Mouse (Mus musculus): ENCODE data around the gene Gm49320. TPM values are rescaled to one million over a fixed set of nuclear protein-coding genes. Genes with fewer than 3 reads are reported as not detected.
A peak's percentile ranks its signal among the peaks of the same experiment; 100 is the strongest.

Gene Gm49320
- polyA plus RNA-seq, 1 experiment from 2014 or later: 0.73 TPM

DNA sequence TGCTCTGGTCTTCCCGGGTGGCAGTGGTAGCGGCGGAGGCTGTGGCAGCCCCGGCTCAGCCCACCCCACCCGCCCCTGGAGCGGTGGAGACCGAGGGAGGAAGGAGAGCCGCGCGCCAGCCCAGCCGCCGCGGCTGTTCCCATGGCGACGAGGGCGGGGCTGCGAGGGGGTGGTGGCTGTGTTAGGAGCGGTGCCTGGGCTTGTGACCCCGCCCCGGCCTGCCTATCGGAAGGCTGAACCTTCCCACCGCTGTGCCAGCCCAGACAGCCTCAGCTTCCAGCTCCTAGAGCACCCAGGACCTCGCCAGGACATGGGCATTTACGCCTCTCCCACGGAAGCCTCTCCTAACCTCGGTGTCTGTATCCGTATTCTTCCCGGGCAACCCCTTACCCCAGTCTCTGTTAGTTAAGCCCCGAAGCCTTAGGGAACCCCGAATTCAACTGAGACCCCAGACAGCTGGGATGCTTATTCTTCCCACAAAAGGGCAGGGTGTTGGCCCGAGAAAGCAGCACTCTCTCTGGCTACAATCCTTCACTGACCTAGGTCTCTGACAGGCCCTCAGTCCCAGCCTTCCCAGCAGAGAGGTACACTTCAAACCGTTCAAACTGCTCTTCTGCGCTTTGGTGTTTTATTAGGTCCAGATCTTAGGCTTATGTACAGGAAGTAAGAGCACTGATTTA is 20.6 kb downstream of the Gm49320 start, which contains the start of gene Ctxn1:
TSS of gene Ctxn1 (minus strand) at position 150 of the 680 bp plus-strand sequence.
- peak; percentile 88 for ATAC-seq
- peak within 1 kb of the TSS; percentile 73 for H3K4me2 ChIP-seq (ENCODE audit: low read length)
- no peaks in the 10 kb centered on the region for H3K27me3 ChIP-seq (ENCODE audit: control insufficient read depth, insufficient read depth, low read depth, low read length)
- peak within 1 kb of the TSS; percentile 87 for H3K4me3 ChIP-seq (ENCODE audit: low read depth, low read length)
- peak within 1 kb of the TSS; percentile 97 for H3K27ac ChIP-seq (ENCODE audit: low read length)
- H3K36me3 ChIP-seq (ENCODE audit: control insufficient read depth, insufficient read depth, low read length): peaks cover 10% of the 10 kb centered on the region; the same call in 1 of the 2 replicates
- no peaks in the 10 kb centered on the region for H3K9me3 ChIP-seq (replicated peaks; ENCODE audit: control insufficient read depth, low read length, poor library complexity, severe bottlenecking)
- H3K4me1 ChIP-seq (ENCODE audit: control insufficient read depth, insufficient read depth, low read length): peaks cover 28% of the 10 kb centered on the region
- 6% methylated on average over 26 of the region's 33 CpGs for WGBS
- H3K9ac ChIP-seq (ENCODE audit: low read depth, low read length): peak within 1 kb of the TSS; percentile 96

DNA sequence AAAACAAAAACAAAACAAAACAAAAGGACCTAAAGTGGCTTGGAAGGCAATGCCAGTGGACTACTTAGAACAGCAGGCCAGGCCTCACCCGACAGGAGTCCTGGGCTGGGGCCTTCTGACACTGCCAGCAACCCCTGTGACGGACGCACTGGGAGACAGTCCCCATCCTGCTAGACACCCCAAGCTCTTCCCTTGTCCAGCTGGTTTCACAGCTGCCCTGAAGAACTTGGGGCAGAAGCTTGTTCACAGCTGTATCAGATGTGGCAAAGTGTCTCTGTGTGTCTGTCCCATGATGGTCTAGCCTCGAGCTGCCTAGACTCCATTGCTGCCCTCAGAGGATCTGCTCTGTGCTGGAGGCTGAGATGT is 21.1 kb downstream of the Gm49320 start:
- Histone ChIP-seq H3K36me3 (ENCODE audit: control insufficient read depth, insufficient read depth, low read length) (peaks cover 10% of the 10 kb centered on the region; the same call in 1 of the 2 replicates), H3K9ac (ENCODE audit: low read depth, low read length) (peak overlapping the region; percentile 96), H3K27ac (ENCODE audit: low read length) (peak overlapping the region; percentile 97), H3K27me3 (ENCODE audit: control insufficient read depth, insufficient read depth, low read depth, low read length) (no peaks in the 10 kb centered on the region), H3K4me1 (ENCODE audit: control insufficient read depth, insufficient read depth, low read length) (peaks cover 27% of the 10 kb centered on the region), H3K4me2 (ENCODE audit: low read length) (peak overlapping the region; percentile 73; the same call in 1 of the 2 replicates), H3K4me3 (ENCODE audit: low read depth, low read length) (no peak overlapping the region), H3K9me3 (replicated peaks; ENCODE audit: control insufficient read depth, low read length, poor library complexity, severe bottlenecking) (no peaks in the 10 kb centered on the region)
- WGBS: 88% methylated on average over 4 of the region's 4 CpGs
- ATAC-seq: no peak

DNA sequence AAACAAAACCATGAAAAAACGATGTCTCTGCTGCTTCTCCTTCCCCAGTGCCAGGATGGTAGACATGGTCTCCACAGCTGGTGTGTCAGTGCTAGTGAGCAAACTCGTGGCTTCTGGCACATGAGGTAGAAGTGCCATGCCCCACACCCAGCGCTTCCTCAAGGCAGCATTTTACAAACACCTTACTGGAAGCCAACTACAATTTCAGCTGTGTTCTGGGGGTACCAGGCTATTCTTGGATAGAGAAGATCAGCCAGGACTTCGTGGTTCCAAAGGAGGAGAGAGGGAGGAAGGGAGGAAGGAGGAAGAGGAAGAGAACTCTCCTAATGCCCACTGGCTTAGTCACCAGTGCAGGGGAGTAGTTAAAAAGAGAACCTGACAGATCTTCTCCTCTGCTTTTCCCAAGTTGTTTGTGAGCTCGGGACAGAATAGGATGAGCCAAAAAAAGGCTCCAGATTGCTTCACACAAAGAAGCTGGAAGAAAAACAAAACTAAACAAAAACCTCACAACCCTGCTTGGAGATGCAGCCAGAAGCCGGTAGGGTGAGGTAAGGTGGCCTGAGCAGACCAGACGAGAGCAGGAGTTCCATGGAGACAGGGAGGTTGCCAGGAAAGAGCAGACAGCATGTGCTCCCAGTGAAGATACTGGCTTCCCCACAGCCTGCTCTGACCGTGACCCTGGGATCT is 24.6 kb downstream of the Gm49320 start:
- no peak overlapping the region for H3K27ac ChIP-seq (ENCODE audit: low read length)
- no peaks in the 10 kb centered on the region for H3K27me3 ChIP-seq (ENCODE audit: control insufficient read depth, insufficient read depth, low read depth, low read length)
- H3K4me1 ChIP-seq (ENCODE audit: control insufficient read depth, insufficient read depth, low read length): peaks cover 7% of the 10 kb centered on the region; the same call in 1 of the 2 replicates
- no peaks in the 10 kb centered on the region for H3K9me3 ChIP-seq (replicated peaks; ENCODE audit: control insufficient read depth, low read length, poor library complexity, severe bottlenecking)
- H3K4me3 ChIP-seq (ENCODE audit: low read depth, low read length): no peak overlapping the region
- peaks cover 19% of the 10 kb centered on the region for H3K36me3 ChIP-seq (ENCODE audit: control insufficient read depth, insufficient read depth, low read length)
- WGBS: 91% methylated on average over 8 of the region's 8 CpGs
- no peak for ATAC-seq
- no peak overlapping the region for H3K4me2 ChIP-seq (ENCODE audit: low read length)
- H3K9ac ChIP-seq (ENCODE audit: low read depth, low read length): no peak overlapping the region

DNA sequence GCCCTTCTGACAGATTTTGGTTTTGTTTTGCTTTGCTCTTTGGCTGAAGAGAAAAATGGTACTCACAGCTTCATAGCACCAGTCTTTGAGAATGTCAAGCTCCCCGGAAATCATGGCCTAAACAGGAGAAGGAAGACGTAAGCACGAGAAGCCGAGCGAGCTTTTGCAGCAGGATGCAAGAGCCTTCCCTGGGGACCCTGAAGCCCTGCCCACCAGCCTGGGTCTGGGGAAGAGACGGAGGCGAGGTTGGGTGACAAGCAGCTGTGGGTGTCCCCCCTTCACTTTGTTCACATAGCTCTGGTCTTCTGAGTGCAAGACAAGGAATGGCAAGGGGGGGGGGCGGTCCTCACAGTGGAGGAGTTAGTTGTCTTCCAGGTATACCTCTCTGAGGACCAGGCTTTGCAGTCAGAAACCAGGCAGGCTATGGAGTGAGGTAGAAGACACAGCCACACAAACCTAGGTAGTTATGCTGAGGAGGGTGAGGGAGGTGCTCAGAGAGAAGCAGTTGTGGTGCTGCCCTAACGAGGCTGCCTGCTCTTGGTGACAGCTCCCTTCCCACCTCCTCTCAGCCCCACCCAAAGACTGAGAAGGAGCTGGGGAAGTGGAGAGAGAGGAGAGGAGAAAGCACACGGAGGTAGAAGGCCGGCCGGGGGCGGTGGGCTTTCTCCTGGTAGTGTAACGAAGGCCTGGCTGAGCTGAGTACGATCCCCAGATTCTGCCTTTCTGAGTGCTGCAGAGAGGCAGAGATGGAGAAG is 26.7 kb downstream of the Gm49320 start:
- no peak overlapping the region for H3K4me2 ChIP-seq (ENCODE audit: low read length)
- H3K27ac ChIP-seq (ENCODE audit: low read length): no peak overlapping the region
- H3K9ac ChIP-seq (ENCODE audit: low read depth, low read length): no peak overlapping the region
- no peak overlapping the region for H3K4me3 ChIP-seq (ENCODE audit: low read depth, low read length)
- H3K9me3 ChIP-seq (replicated peaks; ENCODE audit: control insufficient read depth, low read length, poor library complexity, severe bottlenecking): no peaks in the 10 kb centered on the region
- peaks cover 25% of the 10 kb centered on the region for H3K36me3 ChIP-seq (ENCODE audit: control insufficient read depth, insufficient read depth, low read length)
- whole genome bisulfite sequencing: 96% methylated on average over 15 of the region's 15 CpGs
- H3K27me3 ChIP-seq (ENCODE audit: control insufficient read depth, insufficient read depth, low read depth, low read length): no peaks in the 10 kb centered on the region
- no peaks in the 10 kb centered on the region for H3K4me1 ChIP-seq (ENCODE audit: control insufficient read depth, insufficient read depth, low read length)
- ATAC-seq: peak; percentile 23; the same call in 1 of the 2 replicates

DNA sequence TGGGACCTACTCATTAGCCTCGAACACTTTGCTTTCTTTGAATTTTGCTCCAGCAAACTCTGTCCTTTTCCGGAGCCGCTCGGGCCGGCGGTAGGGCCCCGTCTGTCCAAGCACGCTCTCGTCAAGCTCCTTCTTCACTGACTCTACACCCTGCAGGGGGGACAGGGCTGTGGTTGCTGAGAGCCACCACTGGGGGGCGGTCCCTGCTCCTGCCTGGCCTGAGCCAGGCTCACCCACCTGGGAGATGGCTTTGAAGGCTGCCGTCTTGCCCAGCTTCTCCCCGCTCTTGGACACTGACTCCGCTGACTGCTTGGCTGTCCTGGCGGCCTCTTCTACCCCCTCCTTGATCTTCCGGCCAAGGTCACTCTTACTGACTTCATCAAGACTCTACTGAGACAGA is 29.0 kb downstream of the Gm49320 start:
- peaks cover 31% of the 10 kb centered on the region for H3K36me3 ChIP-seq (ENCODE audit: control insufficient read depth, insufficient read depth, low read length)
- H3K9ac ChIP-seq (ENCODE audit: low read depth, low read length): no peak overlapping the region
- H3K27me3 ChIP-seq (ENCODE audit: control insufficient read depth, insufficient read depth, low read depth, low read length): no peaks in the 10 kb centered on the region
- H3K27ac ChIP-seq (ENCODE audit: low read length): no peak overlapping the region
- no peak overlapping the region for H3K4me2 ChIP-seq (ENCODE audit: low read length)
- 73% methylated on average over 15 of the region's 15 CpGs for WGBS
- ATAC-seq: no peak
- H3K4me1 ChIP-seq (ENCODE audit: control insufficient read depth, insufficient read depth, low read length): no peaks in the 10 kb centered on the region
- no peak overlapping the region for H3K4me3 ChIP-seq (ENCODE audit: low read depth, low read length)
- H3K9me3 ChIP-seq (replicated peaks; ENCODE audit: control insufficient read depth, low read length, poor library complexity, severe bottlenecking): no peaks in the 10 kb centered on the region

DNA sequence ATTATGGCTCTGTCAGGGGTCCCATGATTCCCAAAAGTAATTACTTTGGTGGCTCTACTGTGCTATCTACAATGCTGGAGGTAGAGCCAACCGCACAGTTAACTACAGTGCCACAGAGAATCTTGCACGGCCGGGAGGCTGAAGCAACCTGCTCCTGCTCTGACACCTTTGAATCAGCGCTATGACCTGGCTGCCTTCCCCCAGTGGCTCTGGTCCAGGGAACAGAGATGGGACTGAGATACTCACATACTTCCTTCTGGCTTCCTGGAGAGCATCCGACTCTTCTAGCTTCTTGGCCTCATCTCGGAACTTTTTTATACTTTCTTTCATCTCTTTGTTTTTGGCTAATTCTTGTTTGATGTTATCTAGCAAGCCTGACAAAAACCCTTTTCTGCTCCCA is 30.9 kb downstream of the Gm49320 start:
- peaks cover 41% of the 10 kb centered on the region for H3K36me3 ChIP-seq (ENCODE audit: control insufficient read depth, insufficient read depth, low read length)
- no peak overlapping the region for H3K9ac ChIP-seq (ENCODE audit: low read depth, low read length)

DNA sequence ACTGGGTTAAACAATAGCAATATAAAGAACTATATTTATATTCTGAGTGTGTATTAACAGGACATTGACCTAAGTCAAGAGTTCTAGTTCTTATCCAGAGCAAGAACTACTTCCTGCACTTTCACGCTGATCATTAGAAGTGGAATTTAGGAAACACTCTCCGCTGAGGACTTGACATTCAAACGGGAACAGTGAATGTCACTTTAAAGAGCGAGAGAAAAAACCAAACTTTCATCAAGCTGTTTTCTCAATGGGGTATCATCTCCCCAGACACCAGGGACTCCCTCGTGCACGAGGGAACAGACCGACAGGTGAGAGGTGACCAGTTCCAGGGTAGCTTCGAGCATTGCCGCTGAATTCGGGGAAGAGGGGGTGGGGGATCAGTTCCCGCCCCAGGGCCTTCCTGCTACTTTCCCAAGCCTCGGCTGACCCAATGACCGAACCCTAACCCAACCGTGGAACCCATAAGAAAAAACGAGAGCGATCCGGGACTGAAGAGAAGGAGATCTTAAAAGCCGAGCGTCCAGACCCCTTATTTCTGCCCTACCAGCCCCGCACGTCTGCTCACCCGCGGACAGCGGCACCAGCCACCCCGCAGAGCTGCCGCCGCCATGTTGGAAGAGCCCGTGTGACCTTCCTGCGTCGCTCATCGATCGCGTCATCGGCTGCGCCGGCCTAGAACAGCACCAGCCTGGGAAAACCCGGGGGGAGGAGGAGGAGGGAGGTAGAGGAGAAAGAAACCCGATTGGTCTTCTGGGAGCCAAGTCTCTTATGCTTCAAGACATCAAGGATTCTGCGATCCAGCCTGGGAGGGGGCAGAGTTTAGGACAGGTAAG is 36.8 kb downstream of the Gm49320 start, which contains the start of gene Timm44:
TSS of gene Timm44 (minus strand) at position 639 of the 836 bp plus-strand sequence.
- no peaks in the 10 kb centered on the region for H3K9me3 ChIP-seq (replicated peaks; ENCODE audit: control insufficient read depth, low read length, poor library complexity, severe bottlenecking)
- H3K4me2 ChIP-seq (ENCODE audit: low read length): peak within 1 kb of the TSS; percentile 67
- under 1% methylated on average over 38 of the region's 39 CpGs for WGBS
- H3K9ac ChIP-seq (ENCODE audit: low read depth, low read length): peak within 1 kb of the TSS; percentile 74
- H3K4me3 ChIP-seq (ENCODE audit: low read depth, low read length): peak within 1 kb of the TSS; percentile 66
- peak within 1 kb of the TSS; percentile 81 for H3K27ac ChIP-seq (ENCODE audit: low read length)
- H3K36me3 ChIP-seq (ENCODE audit: control insufficient read depth, insufficient read depth, low read length): peaks cover 16% of the 10 kb centered on the region
- ATAC-seq: peak; percentile 97
- H3K27me3 ChIP-seq (ENCODE audit: control insufficient read depth, insufficient read depth, low read depth, low read length): no peaks in the 10 kb centered on the region
- H3K4me1 ChIP-seq (ENCODE audit: control insufficient read depth, insufficient read depth, low read length): peaks cover 11% of the 10 kb centered on the region

More for the DNA sequence above, 30.9 kb downstream of the Gm49320 start:
- no peak for ATAC-seq
- H3K4me2 ChIP-seq (ENCODE audit: low read length): no peak overlapping the region
- H3K4me1 ChIP-seq (ENCODE audit: control insufficient read depth, insufficient read depth, low read length): peaks cover 2% of the 10 kb centered on the region; the same call in 1 of the 2 replicates
- no peak overlapping the region for H3K4me3 ChIP-seq (ENCODE audit: low read depth, low read length)
- H3K27me3 ChIP-seq (ENCODE audit: control insufficient read depth, insufficient read depth, low read depth, low read length): no peaks in the 10 kb centered on the region
- H3K9me3 ChIP-seq (replicated peaks; ENCODE audit: control insufficient read depth, low read length, poor library complexity, severe bottlenecking): no peaks in the 10 kb centered on the region
- no peak overlapping the region for H3K27ac ChIP-seq (ENCODE audit: low read length)
- 88% methylated on average over 6 of the region's 6 CpGs for WGBS

DNA sequence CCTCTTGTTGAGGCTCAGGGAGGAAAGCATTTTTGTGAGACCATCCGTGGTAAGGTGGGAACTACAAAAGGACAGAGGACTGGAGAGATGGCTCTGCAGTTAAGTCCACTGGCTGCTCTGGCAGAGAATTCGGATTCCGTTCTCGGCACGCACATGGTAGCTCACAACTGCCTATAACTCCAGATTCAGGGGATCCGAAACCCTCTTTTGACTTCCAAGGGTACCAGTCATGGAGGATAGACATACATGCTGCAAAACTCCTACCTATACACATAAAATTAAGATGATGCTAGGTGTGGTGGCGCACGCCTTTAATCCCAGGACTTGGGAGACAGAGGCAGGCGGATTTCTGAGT is 37.4 kb downstream of the Gm49320 start:
- Histone ChIP-seq H3K36me3 (ENCODE audit: control insufficient read depth, insufficient read depth, low read length) (peaks cover 16% of the 10 kb centered on the region), H3K27me3 (ENCODE audit: control insufficient read depth, insufficient read depth, low read depth, low read length) (no peaks in the 10 kb centered on the region), H3K9me3 (replicated peaks; ENCODE audit: control insufficient read depth, low read length, poor library complexity, severe bottlenecking) (no peaks in the 10 kb centered on the region), H3K27ac (ENCODE audit: low read length) (peak overlapping the region; percentile 81), H3K4me3 (ENCODE audit: low read depth, low read length) (peak overlapping the region; percentile 66), H3K9ac (ENCODE audit: low read depth, low read length) (peak overlapping the region; percentile 74), H3K4me2 (ENCODE audit: low read length) (peak overlapping the region; percentile 56), H3K4me1 (ENCODE audit: control insufficient read depth, insufficient read depth, low read length) (peaks cover 11% of the 10 kb centered on the region)
- 24% methylated on average over 9 of the region's 9 CpGs for WGBS
- no peak for ATAC-seq

Measured in midbrain, embryonic 16.5 days (tissue).